Mouse (Mus musculus) liver, embryonic 16.5 days (tissue): Measurements from ENCODE around the gene Qars. TPM values are rescaled to one million over a fixed set of nuclear protein-coding genes. Genes with fewer than 3 reads are reported as not detected.
A peak's percentile ranks its signal among the peaks of the same experiment; 100 is the strongest.

Source experiments
- ATAC-seq: fragments of 200-750 bp; cut with Nextera tagmentation; 2 replicates; pipeline ENCODE4 v1.8.0; 2017; ENCODE audit warnings: low read depth, mild to moderate bottlenecking, moderate number of reproducible peaks, moderate library complexity
- H3K27ac ChIP-seq: fragments of 300-500 bp; sonication (generic); 2 replicates; pipeline ENCODE4 v1.5.1; 2014; ENCODE audit warnings: mild to moderate bottlenecking, low read length
- H3K27me3 ChIP-seq: fragments of 300-500 bp; sonication (generic); 2 replicates; pipeline ENCODE4 v1.6.1; 2014; ENCODE audit warnings: low read depth, low read length, mixed read lengths; ENCODE audit not compliant: control insufficient read depth, insufficient read depth
- H3K36me3 ChIP-seq: fragments of 300-500 bp; sonication (generic); 2 replicates; pipeline ENCODE4 v1.6.1; 2014; ENCODE audit warnings: mild to moderate bottlenecking; ENCODE audit not compliant: control insufficient read depth, insufficient read depth
- H3K4me1 ChIP-seq: fragments of 300-500 bp; sonication (generic); 2 replicates; pipeline ENCODE4 v1.6.1; 2014; ENCODE audit warnings: low read depth, low read length, mixed read lengths; ENCODE audit not compliant: control insufficient read depth
- H3K4me2 ChIP-seq: fragments of 300-500 bp; sonication (generic); 2 replicates; pipeline ENCODE4 v1.6.1; 2014; ENCODE audit warnings: low read depth, low read length, mixed read lengths
- H3K4me3 ChIP-seq: fragments of 300-500 bp; sonication (generic); 2 replicates; pipeline ENCODE4 v1.5.1; 2014; ENCODE audit warnings: low read depth, mild to moderate bottlenecking, low read length
- H3K9ac ChIP-seq: fragments of 300-500 bp; sonication (generic); 2 replicates; pipeline ENCODE4 v1.6.1; 2014; ENCODE audit warnings: low read depth, low read length
- H3K9me3 ChIP-seq: fragments of 300-500 bp; sonication (generic); replicated peaks from 2 replicates; pipeline ENCODE4 v1.6.1; 2016; ENCODE audit warnings: low read length; ENCODE audit not compliant: control insufficient read depth
- WGBS: fragments of 180-500 bp; shearing (Covaris S2); extraction: QIAGEN DNeasy Blood & Tissue Kit; methylation state at CpG from one replicate; pipeline ENCODE4 v1.1.7; 2014; ENCODE audit not compliant: insufficient replicate concordance; 5-methylcytosine and 5-hydroxymethylcytosine counted together
- polyA plus RNA-seq: library from polyadenylated mRNA; unstranded; fragments of >200 nt; fragmentation: Nextera tagmentation; extraction: Ambion mirVana; gene quantifications from 2 replicates; pipeline ENCODE4 v1.2.1, GENCODE M21; 2015

Qars gene
- polyA plus RNA-seq, 1 experiment from 2014 or later: 51.4 TPM

GRCm38 (mm10) chr9:108545986-108546385 is 38.5 kb downstream of the Qars start:
- no peaks in the 10 kb centered on the region for H3K27me3 ChIP-seq
- H3K27ac ChIP-seq: no peak overlapping the region
- WGBS: 83% methylated on average over 3 of the region's 3 CpGs
- H3K9me3 ChIP-seq: no peaks in the 10 kb centered on the region
- H3K9ac ChIP-seq: no peak overlapping the region
- H3K36me3 ChIP-seq: peaks cover 72% of the 10 kb centered on the region
- ATAC-seq: no peak
- H3K4me1 ChIP-seq: no peaks in the 10 kb centered on the region; the same call in 1 of the 2 replicates
- H3K4me3 ChIP-seq: no peak overlapping the region
- H3K4me2 ChIP-seq: no peak overlapping the region

- peaks cover 65% of the 10 kb centered on the region for H3K36me3 ChIP-seq
- 72% methylated on average over 1 of the region's 1 CpGs for WGBS
Measured at GRCm38 (mm10) chr9:108546875-108547274, 39.4 kb downstream of the Qars start.

GRCm38 (mm10) chr9:108559169-108559568 is 51.7 kb downstream of the Qars start:
- no peak overlapping the region for H3K27ac ChIP-seq
- H3K4me1 ChIP-seq: peaks cover 22% of the 10 kb centered on the region
- H3K4me3 ChIP-seq: no peak overlapping the region
- WGBS: 64% methylated on average over 4 of the region's 4 CpGs
- no peaks in the 10 kb centered on the region for H3K9me3 ChIP-seq
- peaks cover 52% of the 10 kb centered on the region for H3K36me3 ChIP-seq
- no peak overlapping the region for H3K4me2 ChIP-seq
- no peak for ATAC-seq
- H3K27me3 ChIP-seq: no peaks in the 10 kb centered on the region
- no peak overlapping the region for H3K9ac ChIP-seq

More at GRCm38 (mm10) chr9:108546875-108547274, 39.4 kb downstream of the Qars start:
- H3K9ac ChIP-seq: no peak overlapping the region
- no peak overlapping the region for H3K27ac ChIP-seq
- no peaks in the 10 kb centered on the region for H3K9me3 ChIP-seq
- no peak for ATAC-seq
- H3K27me3 ChIP-seq: no peaks in the 10 kb centered on the region
- H3K4me2 ChIP-seq: no peak overlapping the region
- H3K4me1 ChIP-seq: no peaks in the 10 kb centered on the region; the same call in 1 of the 2 replicates
- H3K4me3 ChIP-seq: no peak overlapping the region

- peaks cover 23% of the 10 kb centered on the region for H3K4me1 ChIP-seq
- H3K27ac ChIP-seq: peak within 1 kb of the TSS; percentile 62
- under 1% methylated on average over 52 of the region's 53 CpGs for WGBS
- H3K4me3 ChIP-seq: peak within 1 kb of the TSS; percentile 63
- H3K9ac ChIP-seq: peak within 1 kb of the TSS; percentile 69
- peak within 1 kb of the TSS; percentile 76 for H3K4me2 ChIP-seq
- H3K36me3 ChIP-seq: peaks cover 46% of the 10 kb centered on the region
- peak; percentile 100 for ATAC-seq
- no peaks in the 10 kb centered on the region for H3K27me3 ChIP-seq
- no peaks in the 10 kb centered on the region for H3K9me3 ChIP-seq
Measured at GRCm38 (mm10) chr9:108560227-108560841, 52.8 kb downstream of the Qars start, which contains the start of gene Impdh2. Gene Impdh2 (plus strand): TSS chr9:108560286.

DNA sequence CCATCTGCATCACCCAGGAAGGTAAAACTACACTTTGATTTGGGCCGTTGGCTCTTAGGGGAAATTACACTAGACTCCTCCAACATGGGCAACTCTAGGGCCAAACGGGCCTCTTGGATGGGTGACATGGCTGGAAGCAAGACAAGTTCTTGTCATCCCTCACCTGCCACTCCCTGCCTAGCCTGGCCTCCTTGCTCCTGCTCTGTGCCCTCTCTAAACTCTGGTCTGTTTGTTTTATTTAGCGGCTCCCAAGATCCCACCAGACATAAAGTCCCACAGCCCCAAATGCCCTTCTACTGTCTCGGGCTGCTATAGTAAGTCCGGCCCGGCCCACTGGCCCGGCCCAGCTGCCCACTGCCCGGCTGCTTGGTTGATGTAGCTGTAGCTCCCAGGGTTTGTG is 56.2 kb downstream of the Qars start:
- no peak for ATAC-seq
- Histone ChIP-seq H3K27me3 (no peaks in the 10 kb centered on the region), H3K9ac (no peak overlapping the region), H3K4me2 (no peak overlapping the region), H3K4me1 (peaks cover 43% of the 10 kb centered on the region), H3K36me3 (peaks cover 18% of the 10 kb centered on the region), H3K4me3 (no peak overlapping the region), H3K27ac (no peak overlapping the region), H3K9me3 (no peaks in the 10 kb centered on the region)
- WGBS: 87% methylated on average over 8 of the region's 8 CpGs

- Histone ChIP-seq H3K4me2 (no peak overlapping the region), H3K4me3 (no peak overlapping the region), H3K9me3 (no peaks in the 10 kb centered on the region), H3K27ac (no peak overlapping the region), H3K4me1 (peaks cover 48% of the 10 kb centered on the region), H3K9ac (no peak overlapping the region), H3K27me3 (no peaks in the 10 kb centered on the region), H3K36me3 (peaks cover 14% of the 10 kb centered on the region)
- no peak for ATAC-seq
- 41% methylated on average over 7 of the region's 7 CpGs for WGBS
Measured at GRCm38 (mm10) chr9:108564131-108564530, 56.6 kb downstream of the Qars start.

Other genes with a start within 250 kb of the Qars start
- gene Dag1, start 243.7 kb upstream of the Qars start, polyA plus RNA-seq: 17.0 and 20.4 TPM in 2 replicates
- gene Nicn1, start 217.3 kb upstream of the Qars start, polyA plus RNA-seq: 7.4 and 7.6 TPM in 2 replicates
- gene Amt, start 210.9 kb upstream of the Qars start, polyA plus RNA-seq: 14.4 and 15.0 TPM in 2 replicates
- 190 and 213 TPM in 2 replicates for gene Rhoa, start 201.6 kb upstream of the Qars start, polyA plus RNA-seq
- gene Tcta, start 201.5 kb upstream of the Qars start, polyA plus RNA-seq: 14.9 and 15.2 TPM in 2 replicates
- 5,943 and 6,062 TPM in 2 replicates for gene Gpx1, start 168.8 kb upstream of the Qars start, polyA plus RNA-seq
- gene Usp4, start 159.9 kb upstream of the Qars start, polyA plus RNA-seq: 61.7 and 68.8 TPM in 2 replicates
- gene 1700102P08Rik, start 114.9 kb upstream of the Qars start, polyA plus RNA-seq: 0.60 and 0.70 TPM in 2 replicates
- gene Ccdc36, start 79.2 kb upstream of the Qars start, polyA plus RNA-seq: 0.08 and 0.15 TPM in 2 replicates
- gene BC048562, start 71.2 kb upstream of the Qars start, polyA plus RNA-seq: not detected in 2 replicates
- gene Ccdc71, start 47.2 kb upstream of the Qars start, polyA plus RNA-seq: 17.4 and 19.8 TPM in 2 replicates
- gene Klhdc8b, start 46.1 kb upstream of the Qars start, polyA plus RNA-seq: 13.3 and 14.8 TPM in 2 replicates
- gene Lamb2, start 28.0 kb upstream of the Qars start, polyA plus RNA-seq: 9.7 and 10.7 TPM in 2 replicates
- gene Usp19, start 17.1 kb upstream of the Qars start, polyA plus RNA-seq: 25.7 and 28.6 TPM in 2 replicates
- 42.7 and 44.2 TPM in 2 replicates for gene Qrich1, start 9.1 kb downstream of the Qars start, polyA plus RNA-seq
- gene Impdh2, start 52.6 kb downstream of the Qars start, polyA plus RNA-seq: 80.0 and 86.8 TPM in 2 replicates
- gene Ndufaf3, start 59.7 kb downstream of the Qars start, polyA plus RNA-seq: 21.6 and 21.9 TPM in 2 replicates
- gene Dalrd3, start 62.2 kb downstream of the Qars start, polyA plus RNA-seq: 27.3 and 30.0 TPM in 2 replicates
- 10.0 and 12.2 TPM in 2 replicates for gene Wdr6, start 71.0 kb downstream of the Qars start, polyA plus RNA-seq
- gene P4htm, start 90.0 kb downstream of the Qars start, polyA plus RNA-seq: 0.48 and 0.70 TPM in 2 replicates
- gene Arih2, start 141.7 kb downstream of the Qars start, polyA plus RNA-seq: 30.4 and 31.6 TPM in 2 replicates
- 28.9 and 30.9 TPM in 2 replicates for gene Slc25a20, start 154.4 kb downstream of the Qars start, polyA plus RNA-seq
- gene Prkar2a, start 181.6 kb downstream of the Qars start, polyA plus RNA-seq: 6.6 and 8.8 TPM in 2 replicates